Mouse (Mus musculus) liver, embryonic 12.5 days (tissue): ENCODE results near the gene Itpkc. TPM values are rescaled to one million over a fixed set of nuclear protein-coding genes. Genes with fewer than 3 reads are reported as not detected.

ENCODE experiments used
- ATAC-seq: fragments of 200-750 bp; cut with Nextera tagmentation; 2 replicates; pipeline ENCODE4 v1.8.0; 2017; ENCODE audit warnings: moderate number of reproducible peaks, mild to moderate bottlenecking, moderate library complexity
- H3K27ac ChIP-seq: fragments of 300-500 bp; sonication (generic); 2 replicates; pipeline ENCODE4 v1.5.1; 2016; ENCODE audit warnings: mild to moderate bottlenecking
- H3K27me3 ChIP-seq: fragments of 300-500 bp; sonication (generic); replicated peaks from 2 replicates; pipeline ENCODE4 v1.6.1; 2016; ENCODE audit warnings: mild to moderate bottlenecking, moderate library complexity
- H3K36me3 ChIP-seq: fragments of 300-500 bp; sonication (generic); 2 replicates; pipeline ENCODE4 v1.6.1; 2016; ENCODE audit warnings: mild to moderate bottlenecking, moderate library complexity
- H3K4me1 ChIP-seq: fragments of 300-500 bp; sonication (generic); 2 replicates; pipeline ENCODE4 v1.6.1; 2016
- H3K4me2 ChIP-seq: fragments of 300-500 bp; sonication (generic); 2 replicates; pipeline ENCODE4 v1.6.1; 2016; ENCODE audit warnings: mild to moderate bottlenecking, moderate library complexity
- H3K4me3 ChIP-seq: fragments of 300-500 bp; sonication (generic); 2 replicates; pipeline ENCODE4 v1.5.1; 2016; ENCODE audit warnings: mild to moderate bottlenecking, moderate library complexity
- H3K9ac ChIP-seq: fragments of 300-500 bp; sonication (generic); 2 replicates; pipeline ENCODE4 v1.6.1; 2016; ENCODE audit warnings: mild to moderate bottlenecking, moderate library complexity
- H3K9me3 ChIP-seq: fragments of 300-500 bp; sonication (generic); replicated peaks from 2 replicates; pipeline ENCODE4 v1.6.1; 2016; ENCODE audit warnings: mild to moderate bottlenecking, moderate library complexity
- WGBS: fragments of 180-500 bp; shearing (Covaris S2); methylation state at CpG from one replicate; pipeline ENCODE4 v1.1.7; 2016; ENCODE audit not compliant: insufficient replicate concordance; 5-methylcytosine and 5-hydroxymethylcytosine counted together
- polyA plus RNA-seq: library from polyadenylated mRNA; unstranded; fragments of >200 nt; fragmentation: Nextera tagmentation; extraction: Ambion mirVana; gene quantifications from 2 replicates; pipeline ENCODE4 v1.2.1, GENCODE M21; 2016

The Itpkc gene
- polyA plus RNA-seq, 1 experiment from 2014 or later: 4.1 TPM

GRCm38 (mm10) chr7:27233300-27233699 lies 4.8 kb upstream of the Itpkc start:
- 12% methylated on average over 6 of the region's 6 CpGs for WGBS
- peak overlapping the region; percentile 56; the same call in 1 of the 2 replicates for H3K27ac ChIP-seq
- no peak for ATAC-seq

DNA sequence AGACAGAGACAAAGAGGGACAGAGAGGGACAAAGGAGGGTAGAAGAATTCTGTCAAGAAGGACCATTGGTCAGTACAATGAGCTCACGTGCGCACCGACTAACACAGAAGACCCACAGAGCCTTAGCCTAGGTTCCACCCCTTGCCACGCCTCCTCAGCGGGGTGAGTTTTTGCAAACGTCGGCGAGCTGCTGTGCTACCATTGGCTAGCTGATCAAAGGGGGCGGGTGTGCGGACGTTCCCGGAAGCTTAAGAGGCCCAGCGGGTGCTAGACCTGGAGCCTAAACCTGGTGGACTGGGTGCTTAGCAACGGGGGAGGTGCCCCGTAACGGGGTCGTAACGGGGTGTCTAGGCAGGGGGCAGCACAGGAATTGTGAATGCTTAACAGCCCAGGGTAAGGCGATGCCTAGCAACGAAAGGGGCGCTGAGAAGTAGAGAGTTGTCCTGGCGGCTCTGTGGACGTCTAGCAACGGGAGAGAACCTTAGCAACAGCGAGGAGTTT lies 4.4 kb upstream of the Itpkc start, which contains the start of gene Coq8b:
Coq8b (plus strand) TSS at position 243 of the 501 bp plus-strand sequence.
- H3K9ac ChIP-seq: peak within 1 kb of the TSS; percentile 71
- peak within 1 kb of the TSS; percentile 89 for H3K4me2 ChIP-seq
- under 1% methylated on average over 25 of the region's 25 CpGs for WGBS
- H3K9me3 ChIP-seq: no peaks in the 10 kb centered on the region
- peaks cover 6% of the 10 kb centered on the region; the same call in 1 of the 2 replicates for H3K36me3 ChIP-seq
- H3K4me3 ChIP-seq: peak within 1 kb of the TSS; percentile 75
- no peaks in the 10 kb centered on the region for H3K27me3 ChIP-seq
- H3K4me1 ChIP-seq: peaks cover 40% of the 10 kb centered on the region
- peak within 1 kb of the TSS; percentile 56 for H3K27ac ChIP-seq
- peak; percentile 88 for ATAC-seq

More at GRCm38 (mm10) chr7:27233300-27233699, 4.8 kb upstream of the Itpkc start:
- Histone ChIP-seq H3K27me3 (no peaks in the 10 kb centered on the region), H3K4me3 (peak overlapping the region; percentile 75), H3K36me3 (peaks cover 8% of the 10 kb centered on the region; the same call in 1 of the 2 replicates), H3K4me1 (peaks cover 37% of the 10 kb centered on the region), H3K9me3 (no peaks in the 10 kb centered on the region), H3K9ac (peak overlapping the region; percentile 71), H3K4me2 (peak overlapping the region; percentile 89)

GRCm38 (mm10) chr7:27231693-27232331 lies 3.4 kb upstream of the Itpkc start:
- peaks cover 50% of the 10 kb centered on the region for H3K4me1 ChIP-seq
- 69% methylated on average over 7 of the region's 7 CpGs for WGBS
- H3K9ac ChIP-seq: no peak overlapping the region
- no peak overlapping the region for H3K4me3 ChIP-seq
- H3K36me3 ChIP-seq: no peaks in the 10 kb centered on the region
- no peaks in the 10 kb centered on the region for H3K9me3 ChIP-seq
- no peak for ATAC-seq
- no peaks in the 10 kb centered on the region for H3K27me3 ChIP-seq
- peak overlapping the region; percentile 89; the same call in 1 of the 2 replicates for H3K4me2 ChIP-seq
- no peak overlapping the region for H3K27ac ChIP-seq

DNA sequence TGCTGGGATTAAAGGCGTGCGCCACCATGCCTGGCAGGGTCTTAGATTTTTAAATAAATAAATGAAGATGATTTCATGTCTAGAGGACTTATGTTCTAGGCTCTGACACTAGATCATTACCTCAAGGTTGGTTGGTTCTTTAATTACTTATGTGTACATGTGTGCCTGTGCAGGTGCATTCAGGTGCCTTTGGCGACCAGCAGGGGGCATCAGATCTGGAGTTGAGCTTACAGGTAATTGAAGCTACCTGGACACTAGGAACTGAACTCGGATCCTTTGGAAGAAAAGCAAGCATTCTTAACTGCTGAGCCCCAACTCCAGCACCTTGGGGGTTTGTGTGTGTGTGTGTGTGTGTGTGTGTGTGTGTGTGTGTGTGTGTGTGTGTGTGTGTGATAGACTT lies 2.3 kb upstream of the Itpkc start:
- no peak for ATAC-seq
- no peak overlapping the region for H3K9ac ChIP-seq
- no peak overlapping the region for H3K27ac ChIP-seq
- H3K27me3 ChIP-seq: no peaks in the 10 kb centered on the region
- peaks cover 60% of the 10 kb centered on the region for H3K4me1 ChIP-seq
- H3K9me3 ChIP-seq: no peaks in the 10 kb centered on the region
- no peak overlapping the region for H3K4me3 ChIP-seq
- 55% methylated on average over 4 of the region's 4 CpGs for WGBS
- H3K36me3 ChIP-seq: no peaks in the 10 kb centered on the region
- H3K4me2 ChIP-seq: no peak overlapping the region

DNA sequence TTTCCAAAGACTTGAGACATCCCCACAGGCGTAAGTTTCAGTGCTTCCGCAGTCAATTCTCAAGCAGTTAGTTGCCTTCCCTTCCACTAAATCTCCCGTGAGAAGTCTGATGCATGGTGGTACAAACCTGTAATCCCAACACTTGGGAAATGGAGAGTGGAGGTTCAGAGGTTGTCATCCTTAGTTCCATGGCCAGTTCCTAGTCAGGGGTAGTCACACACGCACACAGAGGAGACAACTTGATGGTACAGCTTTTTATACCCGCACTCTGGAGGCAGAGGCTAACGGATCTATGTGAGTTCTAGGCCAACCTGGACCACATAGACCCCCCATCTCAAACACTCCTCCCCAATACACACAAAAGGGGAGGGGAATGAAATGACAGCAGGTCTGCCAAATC lies 404 bp upstream of the Itpkc start:
- peaks cover 74% of the 10 kb centered on the region for H3K4me1 ChIP-seq
- peak overlapping the region; percentile 84 for H3K9ac ChIP-seq
- H3K4me3 ChIP-seq: peak overlapping the region; percentile 70
- peaks cover 7% of the 10 kb centered on the region for H3K36me3 ChIP-seq
- 24% methylated on average over 6 of the region's 6 CpGs for WGBS
- peak overlapping the region; percentile 92 for H3K4me2 ChIP-seq
- ATAC-seq: no peak
- no peaks in the 10 kb centered on the region for H3K9me3 ChIP-seq
- H3K27ac ChIP-seq: peak overlapping the region; percentile 80
- H3K27me3 ChIP-seq: no peaks in the 10 kb centered on the region

DNA sequence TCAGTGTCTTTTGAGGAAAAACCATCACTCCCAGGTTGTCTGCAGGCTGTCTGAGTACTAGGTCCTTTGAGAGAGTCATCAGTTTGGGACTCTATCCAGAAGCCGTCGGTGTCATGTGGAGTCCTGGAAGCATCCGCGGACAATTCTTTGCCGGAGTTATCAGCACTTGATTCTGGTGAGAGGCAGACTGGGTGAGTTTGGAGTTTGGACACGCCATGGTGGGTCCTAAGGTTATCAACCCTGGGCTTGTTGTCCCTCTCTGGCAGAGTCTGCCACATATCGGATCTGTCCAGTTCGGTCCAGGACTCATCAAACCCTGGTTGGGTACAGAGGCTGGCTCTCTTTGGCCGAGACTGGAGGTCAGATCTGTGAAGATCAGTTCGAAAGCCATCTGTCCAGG lies 785 bp downstream of the Itpkc start:
- H3K4me2 ChIP-seq: peak overlapping the region; percentile 92
- H3K9me3 ChIP-seq: no peaks in the 10 kb centered on the region
- WGBS: 7% methylated on average over 10 of the region's 10 CpGs
- H3K4me1 ChIP-seq: peaks cover 79% of the 10 kb centered on the region
- peak overlapping the region; percentile 84 for H3K9ac ChIP-seq
- peaks cover 7% of the 10 kb centered on the region for H3K36me3 ChIP-seq
- H3K4me3 ChIP-seq: peak overlapping the region; percentile 70
- ATAC-seq: peak; percentile 3; the same call in 1 of the 2 replicates
- H3K27me3 ChIP-seq: no peaks in the 10 kb centered on the region
- H3K27ac ChIP-seq: peak overlapping the region; percentile 80

DNA sequence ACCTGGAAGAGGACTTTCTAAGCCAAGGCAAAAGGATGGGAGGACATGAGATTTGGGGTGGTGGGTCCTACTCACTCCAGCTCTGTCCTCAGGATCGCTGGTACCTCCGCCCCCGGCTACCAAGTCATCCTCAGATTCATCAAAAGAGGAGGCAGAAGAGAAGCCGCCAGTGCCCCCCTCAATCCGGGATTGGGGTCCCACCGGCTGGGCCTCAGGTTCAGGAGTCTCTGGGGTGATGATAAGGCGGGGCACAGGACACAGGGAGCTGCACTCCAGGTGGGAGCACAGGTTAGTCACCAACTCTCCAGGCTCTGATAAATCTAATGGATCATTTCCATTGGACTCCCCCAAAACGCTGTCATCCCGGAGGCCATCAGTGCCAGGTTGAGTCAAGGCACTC lies 1.2 kb downstream of the Itpkc start:
- Histone ChIP-seq H3K27me3 (no peaks in the 10 kb centered on the region), H3K9ac (peak overlapping the region; percentile 84), H3K4me1 (peaks cover 79% of the 10 kb centered on the region), H3K4me2 (peak overlapping the region; percentile 92), H3K27ac (no peak overlapping the region), H3K9me3 (no peaks in the 10 kb centered on the region), H3K36me3 (peaks cover 7% of the 10 kb centered on the region), H3K4me3 (peak overlapping the region; percentile 70)
- no peak for ATAC-seq
- 37% methylated on average over 9 of the region's 9 CpGs for WGBS

DNA sequence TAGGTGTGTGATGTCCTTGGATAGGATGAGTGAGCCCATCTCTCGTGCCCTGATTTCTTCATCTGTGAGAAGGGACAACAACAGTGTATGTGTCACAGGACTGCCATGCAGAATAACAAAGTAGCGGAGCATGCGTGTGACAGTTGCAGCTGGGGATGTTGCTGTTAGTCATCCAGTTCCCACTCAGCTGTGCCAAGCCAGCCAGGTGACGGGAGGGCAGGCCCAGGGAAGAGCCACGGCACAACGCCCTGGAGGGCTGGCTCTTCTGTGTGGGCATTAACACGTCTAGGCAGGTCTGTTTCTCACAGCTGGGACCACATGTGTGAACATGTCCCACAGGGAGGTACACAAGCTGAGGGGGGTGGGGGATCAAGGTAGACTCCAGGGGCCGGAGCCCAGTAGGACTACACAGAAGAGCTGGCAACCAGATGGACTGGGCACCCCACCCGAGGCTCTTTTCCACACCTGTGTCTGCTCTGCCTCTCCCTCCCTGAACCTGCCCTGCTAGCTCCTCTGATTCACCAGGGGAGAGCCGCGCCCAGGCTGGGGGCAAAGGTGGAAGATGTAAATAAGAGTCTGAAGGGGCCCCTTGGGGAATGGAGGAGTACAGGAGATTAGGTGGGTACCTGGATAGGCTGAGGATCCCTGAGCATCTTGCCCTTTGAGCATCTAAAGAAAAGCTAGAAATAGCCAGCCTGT lies 3.4 kb downstream of the Itpkc start:
- H3K27ac ChIP-seq: 0 out of 2 replicates have a peak overlapping the region, but pooled peaks have one; percentile 21
- no peaks in the 10 kb centered on the region for H3K27me3 ChIP-seq
- no peak overlapping the region for H3K9ac ChIP-seq
- H3K9me3 ChIP-seq: no peaks in the 10 kb centered on the region
- peaks cover 83% of the 10 kb centered on the region for H3K4me1 ChIP-seq
- no peak overlapping the region for H3K4me3 ChIP-seq
- 81% methylated on average over 11 of the region's 11 CpGs for WGBS
- ATAC-seq: no peak
- H3K36me3 ChIP-seq: peaks cover 17% of the 10 kb centered on the region
- peak overlapping the region; percentile 92 for H3K4me2 ChIP-seq

GRCm38 (mm10) chr7:27222538-27222937 lies 5.9 kb downstream of the Itpkc start:
- Histone ChIP-seq H3K4me3 (no peak overlapping the region), H3K27me3 (no peaks in the 10 kb centered on the region), H3K4me2 (peak overlapping the region; percentile 43), H3K9me3 (no peaks in the 10 kb centered on the region), H3K27ac (peak overlapping the region; percentile 62), H3K4me1 (peaks cover 71% of the 10 kb centered on the region), H3K36me3 (peaks cover 38% of the 10 kb centered on the region), H3K9ac (peak overlapping the region; percentile 29; the same call in 1 of the 2 replicates)
- 40% methylated on average over 1 of the region's 1 CpGs for WGBS
- peak; percentile 81 for ATAC-seq

- H3K9me3 ChIP-seq: no peaks in the 10 kb centered on the region
- H3K27me3 ChIP-seq: no peaks in the 10 kb centered on the region
- WGBS: 75% methylated on average over 6 of the region's 6 CpGs
- H3K27ac ChIP-seq: peak overlapping the region; percentile 62
- 0 out of 2 replicates have a peak overlapping the region, but pooled peaks have one; percentile 43 for H3K4me2 ChIP-seq
- peaks cover 65% of the 10 kb centered on the region for H3K4me1 ChIP-seq
- no peak overlapping the region for H3K4me3 ChIP-seq
- H3K9ac ChIP-seq: no peak overlapping the region
- H3K36me3 ChIP-seq: peaks cover 44% of the 10 kb centered on the region
- no peak for ATAC-seq
These were observed 6.5 kb downstream of the Itpkc start for GRCm38 (mm10) chr7:27221939-27222338.

- Histone ChIP-seq H3K4me3 (no peak overlapping the region), H3K9ac (no peak overlapping the region), H3K27me3 (no peaks in the 10 kb centered on the region), H3K36me3 (peaks cover 58% of the 10 kb centered on the region), H3K4me2 (no peak overlapping the region), H3K9me3 (no peaks in the 10 kb centered on the region), H3K4me1 (peaks cover 45% of the 10 kb centered on the region), H3K27ac (no peak overlapping the region)
- 78% methylated on average over 11 of the region's 11 CpGs for WGBS
- peak; percentile 25; the same call in 1 of the 2 replicates for ATAC-seq
These were observed 8.5 kb downstream of the Itpkc start for GRCm38 (mm10) chr7:27219937-27220336.

DNA sequence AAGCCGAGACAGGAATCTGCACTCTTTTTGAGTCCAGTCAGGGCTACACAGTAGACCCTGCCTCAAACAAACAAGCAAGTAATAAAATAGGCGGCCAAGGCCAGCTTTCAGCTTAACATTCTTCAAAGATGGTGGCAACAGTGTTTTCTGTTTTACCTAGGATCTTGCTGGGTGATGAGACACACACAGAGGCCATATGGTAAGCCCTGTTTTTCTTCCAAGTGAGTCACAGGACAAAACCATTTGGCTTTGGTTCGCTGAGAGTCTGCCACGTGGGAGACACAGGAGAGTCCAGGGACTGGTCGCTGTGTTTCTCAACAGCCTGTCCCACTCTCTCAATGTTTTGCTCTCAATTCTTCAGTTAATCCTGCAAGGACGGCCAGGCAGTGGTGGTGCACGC lies 9.9 kb downstream of the Itpkc start:
- peaks cover 32% of the 10 kb centered on the region for H3K4me1 ChIP-seq
- H3K27me3 ChIP-seq: no peaks in the 10 kb centered on the region
- ATAC-seq: no peak
- no peaks in the 10 kb centered on the region for H3K9me3 ChIP-seq
- H3K27ac ChIP-seq: no peak overlapping the region
- WGBS: 75% methylated on average over 7 of the region's 7 CpGs
- H3K9ac ChIP-seq: no peak overlapping the region
- H3K4me2 ChIP-seq: no peak overlapping the region
- peaks cover 64% of the 10 kb centered on the region for H3K36me3 ChIP-seq
- H3K4me3 ChIP-seq: no peak overlapping the region
